Mouse (Mus musculus) intestine, embryonic 14.5 days (tissue): ENCODE data around the gene Cadm1. TPM values are rescaled to one million over a fixed set of nuclear protein-coding genes. Genes with fewer than 3 reads are reported as not detected.

ENCODE experiments used
- ATAC-seq: fragments of 200-750 bp; cut with Nextera tagmentation; replicated peaks from 2 replicates; pipeline ENCODE4 v1.8.0; 2017; ENCODE audit warnings: low read depth, moderate number of reproducible peaks, moderate TSS enrichment, moderate library complexity; ENCODE audit not compliant: low FRiP score, low TSS enrichment
- DNase-seq: peaks from one replicate; pipeline ENCODE4 v3.0.0-alpha.2; 2018; ENCODE audit warnings: low spot score
- H3K27ac ChIP-seq: fragments of 300-500 bp; sonication (generic); 2 replicates; pipeline ENCODE4 v1.5.1; 2014; ENCODE audit warnings: low read depth, mild to moderate bottlenecking, control low read depth
- H3K27me3 ChIP-seq: fragments of 300-500 bp; sonication (generic); replicated peaks from 2 replicates; pipeline ENCODE4 v1.6.1; 2014; ENCODE audit warnings: low read length, control low read depth; ENCODE audit not compliant: control insufficient read depth, insufficient read depth
- H3K36me3 ChIP-seq: fragments of 300-500 bp; sonication (generic); 2 replicates; pipeline ENCODE4 v1.6.1; 2014; ENCODE audit warnings: low read length, control low read depth; ENCODE audit not compliant: control insufficient read depth, insufficient read depth
- H3K4me1 ChIP-seq: fragments of 300-500 bp; sonication (generic); replicated peaks from 2 replicates; pipeline ENCODE4 v1.6.1; 2014; ENCODE audit warnings: low read length, control low read depth, mixed read lengths; ENCODE audit not compliant: control insufficient read depth, insufficient read depth
- H3K4me2 ChIP-seq: fragments of 300-500 bp; sonication (generic); 2 replicates; pipeline ENCODE4 v1.6.1; 2014; ENCODE audit warnings: low read length
- H3K4me3 ChIP-seq: fragments of 300-500 bp; sonication (generic); 2 replicates; pipeline ENCODE4 v1.5.1; 2014; ENCODE audit warnings: low read depth, low read length, control low read depth, mixed read lengths
- H3K9ac ChIP-seq: fragments of 300-500 bp; sonication (generic); 2 replicates; pipeline ENCODE4 v1.6.1; 2014; ENCODE audit warnings: mild to moderate bottlenecking, low read length
- H3K9me3 ChIP-seq: fragments of 300-500 bp; sonication (generic); 2 replicates; pipeline ENCODE4 v1.6.1; 2016; ENCODE audit warnings: low read length, control low read depth; ENCODE audit not compliant: control insufficient read depth
- WGBS: fragments of 180-500 bp; shearing (Covaris S2); extraction: QIAGEN DNeasy Blood & Tissue Kit; methylation state at CpG from one replicate; pipeline ENCODE4 v1.1.7; 2014; 5-methylcytosine and 5-hydroxymethylcytosine counted together
- polyA plus RNA-seq: library from polyadenylated mRNA; unstranded; fragments of >200 nt; fragmentation: Nextera tagmentation; extraction: Ambion mirVana; gene quantifications from 2 replicates; pipeline ENCODE4 v1.2.1, GENCODE M21; 2014

Cadm1 gene
- polyA plus RNA-seq, 1 experiment from 2014 or later: 74.7 TPM

DNA sequence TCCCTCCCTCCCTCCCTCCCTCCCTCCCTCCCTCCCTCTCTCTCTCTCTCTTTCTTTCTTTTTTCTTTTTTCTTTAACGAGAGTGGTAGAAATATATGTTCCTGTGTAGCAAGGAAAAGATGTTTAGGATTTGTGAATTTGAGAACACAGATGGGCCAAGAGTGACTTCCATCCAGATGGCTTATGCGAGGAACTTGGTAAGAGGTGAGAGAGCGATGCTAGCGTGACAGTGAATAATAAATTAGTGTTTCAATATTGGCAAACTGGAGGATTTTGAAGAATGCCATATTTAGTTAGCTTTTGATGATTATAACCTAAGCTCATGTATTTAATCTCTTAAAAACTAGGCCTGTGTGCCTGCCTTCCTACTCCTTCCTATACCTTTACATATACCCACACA is 31.6 kb downstream of the Cadm1 start:
- 87% methylated on average over 4 of the region's 4 CpGs for WGBS
- ATAC-seq (no peak), DNase-seq (no peak)
- Histone ChIP-seq H3K27ac (no peak overlapping the region), H3K4me1 (no peaks in the 10 kb centered on the region), H3K9ac (no peak overlapping the region), H3K9me3 (no peaks in the 10 kb centered on the region), H3K36me3 (no peaks in the 10 kb centered on the region), H3K27me3 (no peaks in the 10 kb centered on the region), H3K4me2 (no peak overlapping the region), H3K4me3 (no peak overlapping the region)

DNA sequence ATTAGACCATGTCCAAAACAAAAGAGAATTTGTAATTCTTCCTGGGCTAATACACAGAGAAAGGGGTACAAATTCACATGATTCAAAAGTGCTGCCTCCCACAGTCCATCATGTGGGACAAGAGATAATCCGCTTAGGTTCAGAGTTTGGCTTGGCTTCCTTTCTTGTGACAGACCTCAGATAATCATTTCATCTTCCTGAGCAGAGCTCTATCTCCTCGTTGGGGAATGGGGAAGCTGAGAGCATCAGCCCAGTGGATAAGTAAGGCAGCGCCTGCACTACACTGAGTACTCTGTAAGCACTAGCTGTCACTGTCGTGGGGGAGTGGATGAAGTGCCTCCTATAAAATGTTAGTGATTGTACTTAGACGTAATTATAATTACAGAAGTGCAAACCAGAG is 35.1 kb downstream of the Cadm1 start:
- Histone ChIP-seq H3K27me3 (no peaks in the 10 kb centered on the region), H3K9me3 (no peaks in the 10 kb centered on the region), H3K9ac (no peak overlapping the region), H3K36me3 (no peaks in the 10 kb centered on the region), H3K27ac (no peak overlapping the region), H3K4me2 (no peak overlapping the region), H3K4me3 (no peak overlapping the region), H3K4me1 (no peaks in the 10 kb centered on the region)
- DNase-seq: no peak
- WGBS: 45% methylated on average over 5 of the region's 5 CpGs
- no peak for ATAC-seq

DNA sequence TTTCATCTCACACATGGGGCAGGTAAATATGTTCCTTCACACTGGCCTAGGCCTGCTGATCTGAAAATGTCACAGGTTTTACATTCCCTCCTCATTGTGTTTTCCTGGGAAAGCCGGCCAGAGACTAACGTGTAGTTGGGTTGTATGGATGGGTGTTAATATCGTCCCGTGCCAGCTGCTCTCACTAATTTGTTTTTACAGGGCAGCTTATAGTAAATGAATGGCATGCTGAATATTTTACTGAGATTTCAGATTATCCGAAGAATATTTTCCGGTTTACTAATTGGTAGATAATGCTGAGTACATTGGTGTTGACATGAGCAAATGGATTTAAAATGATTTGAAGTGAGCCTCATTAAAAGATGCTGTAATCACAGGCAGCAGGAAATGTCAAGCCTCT is 37.9 kb downstream of the Cadm1 start:
- ATAC-seq (no peak), DNase-seq (no peak)
- no peak overlapping the region for H3K9ac ChIP-seq
- no peak overlapping the region for H3K4me2 ChIP-seq
- 85% methylated on average over 6 of the region's 6 CpGs for WGBS
- H3K4me1 ChIP-seq: no peaks in the 10 kb centered on the region; the same call in 1 of the 2 replicates
- no peak overlapping the region for H3K4me3 ChIP-seq
- H3K36me3 ChIP-seq: no peaks in the 10 kb centered on the region
- H3K27ac ChIP-seq: no peak overlapping the region
- no peaks in the 10 kb centered on the region for H3K9me3 ChIP-seq
- H3K27me3 ChIP-seq: no peaks in the 10 kb centered on the region

DNA sequence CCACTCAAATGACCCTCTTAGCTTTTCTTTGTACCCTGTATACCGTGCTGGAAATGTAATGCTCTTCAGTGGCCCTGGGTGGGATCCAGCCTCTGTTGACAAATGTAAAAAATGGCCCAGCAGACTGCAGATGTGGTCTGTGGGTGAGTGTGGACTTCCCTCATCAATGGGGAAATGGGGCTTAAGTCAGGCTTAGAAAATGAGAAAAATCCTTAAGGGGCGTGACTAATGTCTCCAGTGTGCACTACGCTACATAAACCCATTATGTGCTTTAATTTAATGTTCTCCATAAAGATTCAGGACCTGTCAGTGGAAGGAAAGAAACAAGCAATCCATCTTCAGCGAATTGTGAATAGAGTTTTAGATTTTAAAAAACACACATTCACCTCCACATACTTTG is 40.2 kb downstream of the Cadm1 start:
- H3K4me3 ChIP-seq: no peak overlapping the region
- H3K4me1 ChIP-seq: peaks cover 8% of the 10 kb centered on the region
- no peaks in the 10 kb centered on the region for H3K27me3 ChIP-seq
- H3K9ac ChIP-seq: no peak overlapping the region
- DNase-seq (no peak), ATAC-seq (no peak)
- no peaks in the 10 kb centered on the region for H3K36me3 ChIP-seq
- H3K9me3 ChIP-seq: no peaks in the 10 kb centered on the region
- no peak overlapping the region for H3K27ac ChIP-seq
- no peak overlapping the region for H3K4me2 ChIP-seq
- 70% methylated on average over 4 of the region's 4 CpGs for WGBS

DNA sequence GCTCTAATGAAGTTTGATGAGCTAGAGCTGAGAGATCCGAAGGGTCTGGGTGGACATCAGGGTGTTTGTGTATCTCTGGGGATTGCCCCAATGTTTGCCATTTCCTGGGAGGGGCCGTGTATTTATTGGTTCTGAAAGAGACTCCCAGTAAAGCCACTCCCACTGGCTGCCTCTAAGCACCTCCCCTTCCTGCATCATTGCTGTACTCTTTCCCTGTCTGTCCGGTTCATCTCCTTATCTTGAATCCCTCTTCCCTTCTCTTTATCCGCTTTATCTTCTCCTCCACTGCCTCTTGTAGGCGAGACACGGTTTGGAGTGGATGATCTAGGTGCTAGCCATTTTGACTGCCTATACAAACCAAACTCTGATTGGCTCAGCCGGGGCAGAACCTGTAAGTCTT is 41.5 kb downstream of the Cadm1 start:
- Histone ChIP-seq H3K27me3 (no peaks in the 10 kb centered on the region), H3K4me1 (peaks cover 13% of the 10 kb centered on the region), H3K36me3 (no peaks in the 10 kb centered on the region), H3K9me3 (no peaks in the 10 kb centered on the region), H3K4me2 (no peak overlapping the region), H3K4me3 (no peak overlapping the region), H3K27ac (no peak overlapping the region), H3K9ac (no peak overlapping the region)
- WGBS: 86% methylated on average over 7 of the region's 7 CpGs
- ATAC-seq: no peak
- no peak for DNase-seq

DNA sequence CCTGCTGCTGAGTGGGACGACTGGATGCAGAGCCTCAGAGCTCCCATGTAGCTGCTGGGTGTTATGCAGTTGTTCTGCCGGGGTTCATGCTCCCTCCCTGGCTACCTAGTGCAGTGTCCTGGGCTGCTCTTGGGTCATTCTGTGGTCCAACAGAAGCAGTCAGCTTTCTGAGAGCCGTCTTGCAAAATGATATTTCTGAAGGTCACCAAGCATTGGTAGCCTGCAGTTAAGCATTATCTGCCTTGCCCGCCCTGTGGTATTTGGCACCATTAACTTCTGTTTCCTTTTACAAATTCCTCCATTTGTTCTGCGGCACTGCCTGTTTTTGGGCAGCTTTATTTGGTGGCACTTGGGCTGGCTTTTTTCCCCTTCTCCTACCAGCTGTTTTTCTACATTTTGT is 42.2 kb downstream of the Cadm1 start:
- no peaks in the 10 kb centered on the region for H3K9me3 ChIP-seq
- no peaks in the 10 kb centered on the region for H3K27me3 ChIP-seq
- H3K4me2 ChIP-seq: no peak overlapping the region
- no peak overlapping the region for H3K27ac ChIP-seq
- 80% methylated on average over 5 of the region's 5 CpGs for WGBS
- no peak overlapping the region for H3K9ac ChIP-seq
- peaks cover 13% of the 10 kb centered on the region for H3K4me1 ChIP-seq
- ATAC-seq (no peak), DNase-seq (no peak)
- no peaks in the 10 kb centered on the region for H3K36me3 ChIP-seq
- no peak overlapping the region for H3K4me3 ChIP-seq

DNA sequence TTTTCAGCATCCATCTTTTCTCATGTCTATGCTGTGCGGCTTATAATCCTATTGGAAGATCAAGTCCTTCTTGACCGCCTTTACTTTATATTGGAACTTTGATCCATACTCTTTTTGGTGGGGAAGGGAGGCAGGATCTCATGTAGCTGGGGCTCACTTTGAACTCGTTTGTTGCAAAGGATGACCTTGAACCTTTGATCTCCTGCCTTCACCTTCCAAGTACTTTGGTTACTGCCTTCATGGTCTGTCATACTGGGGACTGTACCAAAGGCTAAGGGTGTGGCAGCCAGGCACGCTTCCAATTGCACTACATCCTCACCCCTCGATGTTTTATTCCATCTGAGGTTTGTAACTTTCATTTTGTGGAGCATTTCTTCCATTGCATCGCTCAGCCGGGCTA is 43.5 kb downstream of the Cadm1 start:
- Histone ChIP-seq H3K9ac (no peak overlapping the region), H3K36me3 (no peaks in the 10 kb centered on the region), H3K4me1 (peaks cover 13% of the 10 kb centered on the region), H3K4me3 (no peak overlapping the region), H3K27me3 (no peaks in the 10 kb centered on the region), H3K4me2 (no peak overlapping the region), H3K9me3 (no peaks in the 10 kb centered on the region), H3K27ac (no peak overlapping the region)
- WGBS: 86% methylated on average over 7 of the region's 7 CpGs
- ATAC-seq (no peak), DNase-seq (no peak)

DNA sequence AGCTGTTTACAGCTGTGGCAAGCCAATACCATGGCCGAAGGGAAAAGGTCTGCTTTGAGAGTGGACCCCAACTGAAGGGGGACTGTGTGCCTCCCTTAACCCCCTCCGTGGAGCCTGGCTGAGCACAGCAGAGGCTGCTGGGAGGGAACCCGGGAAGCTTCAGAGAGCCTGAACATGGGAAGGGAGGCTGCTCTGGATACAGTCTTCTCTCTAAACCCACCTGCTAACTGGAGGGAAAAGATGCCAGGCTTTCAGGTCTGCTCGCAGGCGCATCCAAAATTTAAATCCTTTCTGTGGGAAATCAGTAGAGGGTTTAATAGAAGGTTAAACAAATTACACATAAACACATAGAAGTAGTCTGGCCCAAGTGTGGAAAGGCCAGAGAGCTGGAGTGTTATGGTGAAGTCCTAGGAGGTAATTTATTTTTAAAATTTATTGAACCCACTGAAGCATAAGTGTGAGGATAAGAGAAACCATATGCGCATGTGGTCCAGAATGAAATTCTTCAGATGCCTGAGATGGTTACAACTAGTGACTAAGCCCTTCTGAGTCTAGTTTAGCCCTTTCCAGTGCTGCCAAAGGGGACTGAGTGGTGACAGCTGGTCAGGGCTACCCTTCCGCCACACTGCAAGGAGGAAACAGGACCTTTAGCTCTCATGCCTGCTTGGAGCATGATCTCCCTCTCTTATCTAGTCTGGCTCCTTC is 44.9 kb downstream of the Cadm1 start:
- Histone ChIP-seq H3K9me3 (no peaks in the 10 kb centered on the region), H3K36me3 (no peaks in the 10 kb centered on the region), H3K4me2 (no peak overlapping the region), H3K27ac (no peak overlapping the region), H3K4me3 (no peak overlapping the region), H3K4me1 (peaks cover 13% of the 10 kb centered on the region), H3K9ac (no peak overlapping the region), H3K27me3 (no peaks in the 10 kb centered on the region)
- ATAC-seq (0 out of 2 replicates have a peak, but pooled peaks have one; percentile 15), DNase-seq (no peak)
- 27% methylated on average over 7 of the region's 7 CpGs for WGBS

DNA sequence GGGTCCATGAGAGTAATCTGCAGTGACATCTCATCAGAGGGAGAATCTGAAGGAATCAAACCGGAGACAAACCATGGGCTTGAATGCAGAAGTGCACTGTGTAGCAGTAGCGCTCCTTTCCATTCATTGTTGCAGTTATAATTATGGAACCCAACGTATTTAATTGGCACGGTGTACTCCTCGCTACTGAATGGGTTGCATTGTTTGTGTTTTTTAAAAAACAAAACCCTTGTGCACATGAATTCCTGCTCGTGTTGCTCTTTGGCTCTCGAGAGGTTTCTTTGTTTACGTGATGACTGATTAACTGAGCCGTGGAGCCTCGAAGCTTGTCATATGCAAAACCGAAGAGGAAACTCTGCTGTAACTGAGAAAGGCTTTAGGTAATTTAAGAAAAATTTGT is 45.8 kb downstream of the Cadm1 start:
- 70% methylated on average over 11 of the region's 11 CpGs for WGBS
- Histone ChIP-seq H3K27ac (no peak overlapping the region), H3K4me3 (no peak overlapping the region), H3K4me2 (no peak overlapping the region), H3K9ac (no peak overlapping the region), H3K9me3 (no peaks in the 10 kb centered on the region), H3K4me1 (peaks cover 13% of the 10 kb centered on the region), H3K36me3 (no peaks in the 10 kb centered on the region), H3K27me3 (no peaks in the 10 kb centered on the region)
- DNase-seq: no peak
- ATAC-seq: no peak
